Mouse (Mus musculus): Measurements from ENCODE around the gene Adig.

Adig gene

DNA sequence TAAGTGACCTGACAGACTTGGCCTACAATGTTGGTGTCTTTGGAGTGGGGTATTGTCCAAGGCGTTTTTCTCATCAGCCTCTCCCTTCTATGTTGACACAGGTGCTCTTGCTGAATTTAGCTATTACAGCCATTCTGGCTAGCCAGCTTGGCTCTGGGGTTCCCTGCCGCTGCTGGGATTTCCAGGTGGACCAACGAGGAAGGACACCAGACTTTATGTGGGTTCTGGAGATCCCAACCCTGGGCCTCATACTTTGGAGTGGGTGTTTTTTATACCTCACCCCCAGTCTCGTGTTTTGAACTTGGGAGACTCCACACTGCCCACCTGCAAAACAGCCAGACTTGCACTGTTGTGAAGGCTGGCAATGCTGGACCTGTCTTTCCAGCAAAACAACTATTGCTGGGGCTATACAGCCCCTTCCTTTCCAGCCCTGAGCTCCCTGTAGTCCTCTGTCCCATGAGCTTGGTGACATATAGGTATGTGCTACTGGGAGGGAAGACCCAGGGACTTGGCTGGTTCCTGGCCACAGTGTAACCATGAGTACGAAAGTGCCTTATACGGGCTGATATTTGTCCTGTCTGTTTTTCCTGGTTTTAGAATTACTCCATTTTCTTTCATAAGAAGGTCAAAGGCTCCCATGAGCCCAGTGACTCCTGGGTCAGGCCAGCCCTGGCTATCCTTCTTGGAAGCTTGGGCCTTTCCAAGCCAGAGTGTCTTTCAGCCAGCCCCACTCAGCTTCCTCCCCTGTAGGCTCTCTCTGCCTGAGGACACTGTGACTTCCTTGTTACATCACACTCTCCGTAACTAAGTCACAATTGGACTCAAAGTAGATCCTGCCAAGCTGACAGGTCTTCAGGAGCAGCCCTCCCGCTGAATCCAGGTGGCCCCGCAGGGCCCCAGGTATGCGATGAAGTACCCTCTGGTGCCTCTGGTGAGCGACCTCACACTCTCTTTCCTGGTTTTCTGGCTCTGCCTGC, at the start of gene Adig:
Gene Adig, plus strand, starts transcription at position 777 of the 977 bp plus-strand sequence.
- no peak for DNase-seq (ENCODE audit: low spot score)

DNA sequence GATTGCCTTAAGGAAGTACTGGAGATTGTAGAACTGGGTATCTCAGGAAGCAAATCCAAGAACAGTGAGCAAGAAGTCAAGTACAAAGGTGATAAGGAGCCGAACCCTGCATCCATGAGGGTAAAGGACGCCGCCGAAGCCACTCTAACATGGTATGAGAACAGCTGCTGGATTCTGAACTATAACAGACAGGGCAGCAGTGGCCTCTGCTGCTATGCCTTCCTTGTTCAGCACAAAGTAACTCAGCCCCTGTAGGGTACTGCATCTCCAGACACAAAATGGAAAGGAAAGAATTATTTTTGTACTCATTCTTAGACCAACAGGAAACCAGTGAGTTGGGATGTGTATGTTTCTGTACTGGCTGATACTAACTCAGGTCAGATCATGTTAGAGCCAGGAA, 46.0 kb upstream of the Adig start:
- no peak for DNase-seq (ENCODE audit: low spot score)

DNA sequence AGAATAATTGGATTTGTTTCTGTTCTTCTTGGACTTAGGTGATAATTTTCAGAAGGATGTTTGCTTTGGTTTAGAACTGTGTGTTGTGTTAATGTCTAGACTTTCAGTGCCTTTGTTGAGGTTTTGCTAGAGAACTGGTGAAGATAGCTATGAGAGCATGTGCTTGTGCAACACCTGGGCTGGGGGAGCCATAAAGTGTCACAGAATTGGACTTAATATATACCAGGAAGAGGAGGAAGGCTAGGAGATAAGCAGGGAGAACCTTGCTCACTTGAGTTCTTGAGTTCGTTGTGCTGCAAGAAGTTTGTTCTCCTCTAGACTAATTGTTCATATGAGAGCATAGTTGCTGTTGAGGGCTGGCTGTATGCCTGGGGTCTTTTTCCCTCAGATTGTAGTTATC, 44.8 kb upstream of the Adig start:
- no peak for DNase-seq (ENCODE audit: low spot score)

DNA sequence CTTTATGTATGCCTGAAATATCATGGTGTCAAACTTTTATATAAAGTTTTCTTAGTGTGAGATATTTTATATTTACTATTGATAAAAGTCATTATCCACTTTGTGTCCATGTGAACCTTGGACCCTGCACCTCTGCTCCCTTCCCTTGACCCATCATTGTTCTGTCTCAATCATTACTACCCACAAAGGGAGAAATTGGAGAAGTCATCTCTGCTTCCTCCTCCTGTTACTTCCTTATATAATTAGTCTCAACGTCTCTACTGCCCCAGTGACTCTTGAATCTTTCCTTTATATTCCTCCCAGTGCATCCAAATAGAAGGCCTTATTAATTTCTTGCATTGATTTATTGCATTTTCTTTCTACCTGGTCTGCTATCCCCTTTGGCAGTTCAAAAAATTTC, 40.0 kb upstream of the Adig start:
- no peak for DNase-seq (ENCODE audit: low spot score)

DNA sequence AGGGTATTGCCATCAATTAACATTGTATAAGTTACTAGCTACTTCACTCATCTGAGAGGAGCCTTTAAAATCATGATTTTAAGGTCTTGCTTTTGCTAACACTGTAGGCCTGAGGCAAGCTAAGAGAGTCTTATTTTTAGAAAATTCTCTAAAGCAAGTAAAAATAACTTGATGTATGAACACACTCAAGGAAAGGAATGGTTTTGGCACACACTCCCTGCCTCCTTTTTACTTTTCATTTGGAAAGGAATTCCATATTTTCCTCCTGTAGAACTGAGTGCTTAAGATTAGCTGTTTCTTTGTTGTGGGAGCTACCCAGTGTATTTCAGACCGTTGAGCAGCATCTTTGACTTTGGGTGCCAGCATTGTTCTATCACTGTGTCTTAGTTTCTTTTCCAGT, 28.3 kb upstream of the Adig start:
- DNase-seq (ENCODE audit: low spot score): no peak

DNA sequence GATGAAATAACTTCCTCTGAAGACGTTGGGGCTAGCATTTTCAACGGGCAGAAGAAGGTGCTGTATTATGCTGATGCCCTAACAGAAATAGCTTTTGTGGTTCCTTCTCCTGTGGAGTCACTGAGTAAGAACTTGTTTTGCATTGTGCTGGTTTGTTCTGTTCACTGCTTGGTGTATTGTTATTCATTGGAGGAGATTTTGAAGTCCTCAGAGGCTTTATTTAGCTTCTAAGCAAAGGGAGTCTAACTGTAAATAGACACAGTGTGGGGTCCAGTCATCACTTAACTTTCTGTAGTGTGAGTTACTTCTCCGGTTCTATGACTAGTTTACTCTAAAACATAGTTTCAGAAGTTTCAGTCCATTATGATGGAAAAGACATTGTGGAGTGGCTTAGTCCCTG, 24.8 kb upstream of the Adig start:
- DNase-seq (ENCODE audit: low spot score): no peak

DNA sequence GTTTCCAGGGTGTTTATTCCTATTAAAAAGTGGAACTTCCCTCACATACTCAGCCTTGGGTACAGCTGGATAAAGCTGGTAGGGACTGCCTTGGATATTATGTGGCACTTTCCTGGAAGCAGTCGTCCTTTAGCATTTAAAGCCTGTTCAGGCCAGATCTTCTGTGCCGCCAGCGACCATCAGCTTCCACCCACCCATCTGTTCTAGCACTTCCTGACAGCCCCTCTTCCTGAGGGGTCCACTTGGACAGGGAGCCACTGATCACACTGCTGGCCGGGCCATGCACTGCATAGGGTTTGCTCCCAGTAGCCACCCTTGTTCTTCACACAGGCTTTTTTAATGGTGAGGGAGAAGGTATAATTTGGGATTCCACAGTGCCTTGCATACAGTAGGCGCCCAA, 4.0 kb upstream of the Adig start:
- DNase-seq (ENCODE audit: low spot score): no peak

DNA sequence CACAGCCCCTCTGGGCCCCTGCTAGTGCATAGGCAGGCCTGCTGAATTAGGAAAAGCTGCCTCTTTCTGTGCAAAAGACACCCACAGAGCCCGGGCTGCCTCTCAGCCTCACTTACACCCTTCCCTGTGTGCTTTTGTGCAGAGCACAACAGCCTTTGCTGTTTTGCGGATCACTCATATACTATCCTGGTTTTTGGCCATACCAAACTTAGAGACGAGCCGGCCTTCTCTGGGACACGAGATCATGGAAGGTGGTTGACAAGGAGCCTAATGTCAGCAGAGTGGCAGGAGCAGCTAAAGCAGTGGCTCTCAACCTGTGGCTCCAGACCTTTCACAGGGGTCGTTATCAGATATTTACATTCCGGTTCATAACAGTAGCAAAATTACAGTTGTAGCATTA, 814 bp downstream of the Adig start:
- DNase-seq (ENCODE audit: low spot score): no peak

DNA sequence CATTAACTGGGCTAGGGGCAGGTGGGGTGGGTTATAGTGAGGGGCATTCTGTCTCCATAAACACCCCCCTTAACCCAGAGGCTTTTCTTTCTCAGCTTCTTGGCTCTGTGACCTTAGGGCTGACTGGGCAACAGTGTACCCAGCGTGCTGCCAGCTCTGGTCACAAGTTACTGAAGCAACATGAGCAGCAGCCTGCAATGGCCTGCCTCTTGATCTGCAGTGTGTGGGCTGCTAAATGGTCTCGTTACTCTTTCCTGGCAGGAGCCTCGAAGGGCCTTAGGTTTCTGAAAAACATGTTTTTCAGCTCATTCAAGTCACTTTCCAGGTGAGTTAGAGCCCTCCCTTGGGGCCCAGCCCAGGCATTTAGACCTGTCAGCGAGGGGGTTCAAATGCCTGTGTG, 1.3 kb downstream of the Adig start:
- no peak for DNase-seq (ENCODE audit: low spot score)

DNA sequence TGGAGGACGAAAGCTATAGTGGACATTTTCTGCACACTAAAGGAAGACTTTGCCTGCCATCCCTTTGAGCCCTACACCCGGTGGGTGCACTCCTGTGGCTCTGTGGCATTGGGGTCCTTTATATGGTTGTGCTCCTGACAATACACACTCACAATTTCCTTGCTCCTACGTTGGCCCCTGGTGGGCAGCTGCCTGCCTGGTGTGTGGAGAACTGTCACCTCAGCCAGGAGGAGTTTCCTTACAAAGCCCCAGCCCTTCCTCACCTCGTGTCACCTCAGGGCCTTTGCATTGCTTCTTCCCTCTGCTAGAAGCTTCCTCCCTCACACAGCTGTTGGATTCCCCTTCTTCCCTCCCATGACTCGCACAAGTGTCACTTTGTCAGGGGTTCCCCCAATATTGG, 4.1 kb downstream of the Adig start:
- DNase-seq (ENCODE audit: low spot score): no peak

DNA sequence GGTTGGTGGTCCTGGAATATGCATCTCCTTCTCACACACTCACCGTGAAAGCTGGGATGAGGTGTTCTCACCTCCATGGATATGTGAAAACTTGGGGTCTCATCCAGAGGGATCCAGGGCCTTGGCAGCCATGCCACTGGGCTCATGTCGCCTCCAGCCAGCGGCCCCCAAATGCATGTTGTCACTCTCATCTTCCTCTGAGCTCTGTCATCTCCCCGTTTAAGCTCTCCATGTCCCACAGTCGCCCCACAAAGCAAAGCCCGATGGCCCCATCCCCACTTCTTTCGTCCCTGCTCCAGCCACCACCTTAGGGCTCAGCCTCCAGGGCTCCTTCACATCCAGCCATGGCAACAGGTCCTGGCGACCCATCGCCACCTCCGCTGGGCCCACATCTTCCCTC, 4.6 kb downstream of the Adig start:
- DNase-seq (ENCODE audit: low spot score): no peak

DNA sequence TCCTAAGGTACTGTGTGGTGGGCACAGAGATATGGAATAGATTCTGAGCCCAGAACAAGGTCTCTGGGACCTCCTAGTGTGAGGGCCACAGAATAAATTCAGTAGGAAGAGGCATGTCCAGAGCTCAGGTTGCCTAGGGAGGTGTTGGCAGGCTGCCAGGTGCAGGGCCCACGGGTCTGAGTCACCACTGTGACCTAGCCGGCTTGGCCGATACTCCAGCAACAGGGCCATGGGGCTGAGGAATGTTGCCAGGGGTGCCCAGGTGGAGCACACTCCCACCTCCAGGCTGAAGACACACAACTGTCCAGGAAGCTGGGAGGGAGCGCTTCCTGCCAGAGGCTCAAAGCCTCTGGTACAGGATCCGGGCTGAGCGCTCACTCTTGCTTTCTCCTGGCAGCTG, 8.3 kb downstream of the Adig start:
- DNase-seq (ENCODE audit: low spot score): no peak

DNA sequence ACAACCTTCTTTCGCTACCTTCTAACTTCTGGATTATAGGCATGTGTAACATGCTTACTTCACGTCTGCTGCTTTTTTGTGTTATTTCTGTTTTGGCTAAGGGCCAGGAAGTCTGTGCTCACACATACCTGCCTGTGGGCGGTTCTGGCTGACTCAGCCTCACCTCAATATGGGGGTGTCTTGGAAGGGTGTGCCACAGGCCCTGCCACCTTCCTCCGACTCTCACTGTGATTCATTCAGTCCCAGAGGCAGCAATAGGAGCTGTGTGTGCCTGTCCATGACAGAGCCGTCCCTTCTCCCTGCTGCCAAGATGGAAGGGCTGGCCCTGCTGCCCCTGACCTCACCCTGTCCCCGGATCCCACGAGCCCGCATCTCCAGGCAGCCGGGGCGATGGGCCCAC, 10.1 kb downstream of the Adig start, which contains the start of gene Arhgap40:
Gene Arhgap40, plus strand, starts transcription at position 269 of the 400 bp plus-strand sequence.
- DNase-seq (ENCODE audit: low spot score): no peak

DNA sequence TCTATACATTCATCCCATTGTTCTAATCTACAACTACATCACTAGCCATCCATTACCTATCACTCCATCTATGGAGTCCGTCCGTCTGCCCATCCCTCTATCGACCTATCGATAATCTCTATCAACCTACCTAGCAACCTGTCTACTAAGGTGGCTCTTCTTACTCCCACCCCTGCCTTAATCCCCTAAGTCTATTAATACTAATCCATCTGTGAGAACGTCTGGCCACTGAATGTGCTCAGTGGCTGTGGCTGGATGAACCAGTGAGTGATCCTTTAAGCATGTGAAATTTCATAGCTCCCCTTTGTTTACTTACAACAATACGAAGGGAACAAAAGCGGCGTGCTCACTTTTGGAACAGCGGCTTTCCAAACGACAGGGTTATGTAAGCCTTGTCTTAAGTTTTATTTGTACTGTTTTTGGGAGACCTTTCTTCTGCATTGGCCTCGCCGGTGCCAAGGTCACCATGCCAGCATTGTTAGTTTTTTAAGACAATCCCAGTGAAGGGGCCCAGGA, 11.5 kb downstream of the Adig start:
- no peak for DNase-seq (ENCODE audit: low spot score)

DNA sequence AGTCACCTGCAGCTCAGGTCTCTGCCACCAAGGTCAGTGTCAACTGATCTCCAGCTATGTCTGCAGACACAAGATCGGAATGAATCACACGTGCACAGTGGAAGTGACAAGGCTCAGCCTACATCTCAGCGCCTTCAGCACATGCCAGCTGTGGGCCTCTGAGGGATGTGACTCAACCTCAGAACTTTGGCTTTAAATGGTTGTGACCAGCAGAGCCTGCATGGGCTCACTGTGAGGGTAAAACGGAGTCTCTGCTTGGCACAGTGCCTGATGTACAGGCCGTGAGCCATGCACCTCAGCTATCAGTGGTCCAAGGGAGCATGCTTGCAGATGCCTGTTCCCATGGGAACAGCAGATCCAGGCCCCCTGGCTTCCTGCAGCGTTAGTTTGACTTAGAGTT, 16.2 kb downstream of the Adig start:
- DNase-seq (ENCODE audit: low spot score): no peak

DNA sequence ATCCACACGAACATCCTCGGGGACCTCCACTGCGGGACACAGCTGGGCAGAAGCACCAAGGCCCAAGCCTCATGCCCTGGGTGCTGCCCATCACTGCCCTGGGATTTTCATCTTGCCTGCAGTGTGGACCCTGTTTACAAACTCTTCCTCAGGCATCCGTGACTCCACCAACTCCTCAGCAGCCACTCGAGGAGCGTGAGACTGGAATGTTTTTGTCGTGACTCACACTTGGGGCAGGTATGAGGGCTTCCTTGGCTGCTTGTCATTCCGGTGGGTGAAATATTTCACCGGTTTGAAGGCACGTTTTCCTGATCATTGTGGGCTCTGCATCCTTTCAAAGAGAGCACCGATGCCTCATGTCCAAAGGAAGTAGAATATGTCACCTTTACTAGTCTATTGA, 16.7 kb downstream of the Adig start:
- DNase-seq (ENCODE audit: low spot score): no peak

DNA sequence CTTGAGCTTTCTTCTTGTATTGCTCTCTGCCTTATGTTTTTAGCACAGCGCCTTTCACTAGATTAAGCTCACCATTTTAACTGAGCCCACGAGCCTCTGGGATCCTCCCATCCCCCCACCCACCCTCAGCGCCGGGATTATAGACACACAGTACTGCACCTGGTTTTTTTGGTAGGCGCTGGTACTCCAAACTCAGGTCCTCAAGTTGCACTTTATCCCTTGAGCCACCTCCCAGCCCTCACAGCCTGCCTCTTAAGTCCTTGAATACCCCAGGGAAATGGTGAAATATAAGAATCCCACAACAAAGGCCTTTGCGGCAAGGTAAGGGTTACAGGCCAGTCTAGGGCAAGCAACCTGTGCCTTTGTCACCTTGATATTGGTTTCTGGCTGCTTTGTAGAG, 17.4 kb downstream of the Adig start:
- no peak for DNase-seq (ENCODE audit: low spot score)

DNA sequence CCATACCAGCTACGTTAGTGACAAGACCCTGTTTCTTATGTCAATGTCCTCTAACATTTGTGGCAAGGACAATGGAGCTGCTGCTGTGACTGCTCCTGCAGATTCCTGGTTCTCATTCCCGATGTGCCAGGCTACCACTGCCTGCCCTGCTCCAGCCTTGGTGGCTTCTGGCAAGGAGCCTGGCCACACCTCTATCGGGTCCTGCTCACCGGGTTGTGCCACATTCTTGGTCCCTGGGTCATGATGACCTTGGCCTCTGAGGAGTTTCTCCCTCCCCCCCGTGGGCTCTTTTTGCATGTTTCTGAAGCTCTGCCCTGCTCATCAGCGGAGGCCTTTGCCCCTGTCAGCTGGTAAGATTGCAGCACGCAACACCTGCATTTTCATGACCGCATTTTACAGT, 20.6 kb downstream of the Adig start:
- no peak for DNase-seq (ENCODE audit: low spot score)

DNA sequence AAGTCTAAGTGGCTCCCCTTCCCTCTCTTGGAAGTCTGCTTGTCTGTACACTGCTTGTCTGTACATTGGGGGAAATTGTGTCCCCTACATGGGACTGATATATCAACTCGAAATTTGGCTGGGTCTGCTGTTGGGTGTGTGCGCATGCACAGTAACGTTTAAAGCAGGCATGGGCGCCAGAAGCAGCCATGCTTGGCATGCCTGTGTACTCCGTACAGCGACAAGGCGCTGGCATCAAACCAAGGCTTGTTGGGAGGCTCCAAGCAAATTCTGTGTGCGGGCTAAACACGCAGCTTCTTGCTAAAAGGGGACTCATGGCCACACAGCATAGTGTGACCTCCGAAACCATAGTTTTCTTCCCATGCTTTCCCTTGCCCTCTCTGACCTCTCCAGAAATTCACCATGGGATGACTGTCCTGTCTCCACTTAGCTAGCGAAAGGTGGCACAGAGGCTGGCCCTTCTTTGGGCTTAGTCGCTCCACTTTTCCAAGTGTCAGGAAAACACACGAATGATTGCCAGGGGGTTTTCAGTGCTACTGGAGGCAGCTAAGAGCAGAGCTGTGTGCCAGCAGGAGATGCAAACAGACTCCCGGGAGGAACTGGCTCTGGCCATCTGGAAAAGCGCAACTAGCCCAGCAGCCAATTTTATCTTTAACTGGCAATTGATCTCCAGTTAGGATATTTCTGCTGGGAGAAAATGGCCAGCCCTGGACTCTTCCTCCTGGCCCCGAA, 21.9 kb downstream of the Adig start:
- no peak for DNase-seq (ENCODE audit: low spot score)

DNA sequence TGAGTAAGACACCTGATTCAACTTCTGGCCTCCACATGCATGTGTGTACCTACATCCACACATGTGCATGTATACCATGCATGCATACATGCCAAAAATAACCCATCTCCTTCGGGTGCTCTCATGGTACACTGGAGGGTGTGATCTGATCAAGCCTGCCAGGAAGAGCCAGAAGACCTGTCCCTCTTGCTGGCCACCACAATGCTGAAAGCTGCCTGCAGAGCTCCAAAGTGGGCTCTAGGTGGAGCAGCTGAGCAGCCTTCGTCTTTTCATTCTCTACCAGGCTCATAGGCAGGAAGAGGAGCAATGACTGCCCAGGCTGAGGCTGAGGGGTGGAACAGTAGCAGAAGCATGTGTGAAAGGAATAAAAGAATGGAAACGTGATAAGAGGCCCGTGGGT, 31.7 kb downstream of the Adig start:
- peak; percentile 36 for DNase-seq (ENCODE audit: low spot score)

DNA sequence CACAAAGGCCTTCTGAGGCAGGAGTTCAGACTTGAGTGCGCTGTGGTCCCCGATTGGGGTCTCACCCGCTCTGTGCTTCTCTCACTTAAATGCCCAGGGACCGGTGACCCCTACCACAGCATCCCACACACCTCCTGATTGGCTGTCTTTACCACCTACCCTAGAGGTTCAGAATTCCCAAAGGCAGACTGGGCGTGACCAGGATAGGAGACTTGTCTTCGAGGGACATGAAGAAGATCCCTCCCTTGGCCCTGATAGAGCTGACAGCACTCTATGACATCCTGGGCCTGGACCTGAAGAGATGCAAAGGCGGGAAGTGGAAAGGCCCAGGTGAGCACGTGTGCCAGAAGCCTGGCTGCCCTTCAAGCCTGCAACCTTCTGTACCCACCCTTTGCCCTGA, 32.1 kb downstream of the Adig start:
- DNase-seq (ENCODE audit: low spot score): no peak

DNA sequence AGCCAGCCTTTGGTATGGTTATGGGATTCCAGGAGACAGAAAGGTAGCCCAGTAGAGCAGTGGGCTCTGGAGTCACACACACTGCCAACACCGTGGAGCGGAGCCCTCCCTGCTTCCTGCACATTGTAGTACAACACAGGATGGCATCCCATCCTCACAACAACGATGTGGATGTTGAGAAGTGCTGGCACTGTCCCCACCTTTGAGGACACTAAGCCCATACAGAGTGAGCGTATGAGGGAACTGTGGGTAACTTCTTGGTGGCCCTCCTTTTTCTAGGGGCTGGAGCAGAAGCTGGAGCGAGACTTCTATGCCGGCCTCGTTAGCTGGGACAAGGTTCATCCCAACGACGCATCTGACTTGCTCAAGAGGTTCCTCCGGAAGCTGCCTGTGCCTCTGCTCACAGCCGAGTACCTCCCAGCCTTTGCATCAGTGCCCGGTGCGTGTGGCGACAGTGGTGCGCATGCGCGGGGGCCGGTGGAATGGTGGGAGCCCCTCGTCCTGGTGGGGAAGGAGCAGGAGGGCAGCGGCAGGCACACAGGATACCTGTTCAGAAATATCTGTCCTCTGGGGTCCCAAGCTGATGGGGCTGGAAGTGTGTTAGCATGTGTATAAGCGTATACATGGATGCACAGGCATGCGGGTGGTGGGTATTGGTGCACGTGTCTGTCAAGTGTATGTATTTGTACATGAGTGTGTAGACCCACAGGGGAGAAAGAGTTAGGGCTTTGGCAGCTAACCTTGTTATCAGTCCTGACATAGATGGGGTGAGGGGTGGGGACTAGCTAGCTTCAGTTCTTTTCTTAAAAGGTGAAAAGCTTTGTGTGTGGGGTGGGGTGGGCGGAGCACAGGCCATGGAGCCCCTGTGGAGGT, 37.3 kb downstream of the Adig start:
- no peak for DNase-seq (ENCODE audit: low spot score)
